Mouse (Mus musculus): ENCODE data around the gene Fam221a. TPM values are rescaled to one million over a fixed set of nuclear protein-coding genes. Genes with fewer than 3 reads are reported as not detected.

The Fam221a gene
- total and polyA plus RNA-seq, 3 experiments, result 0.08 TPM; not detected in 2

- no peaks in the 10 kb centered on the region for H3K79me2 ChIP-seq (ENCODE audit: control insufficient read depth, insufficient read depth, low read length, poor library complexity)
- no peaks in the 10 kb centered on the region for H3K36me3 ChIP-seq (ENCODE audit: control insufficient read depth in 1 of 2, insufficient read depth in 2 of 2, low read length in 2 of 2)
- TF ChIP-seq SIN3A (IDR thresholded peaks at IDR 0.05; ENCODE audit: low read length) (no peak), E2F4 (IDR thresholded peaks at IDR 0.05; ENCODE audit: borderline replicate concordance, low read depth, low read length) (no peak), MAZ (IDR thresholded peaks at IDR 0.05; ENCODE audit: low read depth, low read length) (no peak), ZNF384 (IDR thresholded peaks at IDR 0.05; ENCODE audit: low read depth, low read length) (no peak), POLR2AphosphoS2 (IDR thresholded peaks at IDR 0.05; ENCODE audit: low read length) (no peak), EP300 (IDR thresholded peaks at IDR 0.05; ENCODE audit: low read depth in 1 of 2, low read length in 2 of 2) (no peak), ZKSCAN1 (IDR thresholded peaks at IDR 0.05; ENCODE audit: low read depth, low read length) (no peak), BHLHE40 (IDR thresholded peaks at IDR 0.05; ENCODE audit: borderline replicate concordance, low read depth, low read length) (no peak), SMC3 (IDR thresholded peaks at IDR 0.05; ENCODE audit: low read depth, low read length) (no peak), ZMIZ1 (IDR thresholded peaks at IDR 0.05; ENCODE audit: low read depth, low read length) (no peak), UBTF (IDR thresholded peaks at IDR 0.05; ENCODE audit: borderline replicate concordance, insufficient read depth, low read depth, low read length) (no peak), CTCF (IDR thresholded peaks at IDR 0.05 in 2 of 3, conservative IDR thresholded peaks at IDR 0.05 in 1 of 3; ENCODE audit: control insufficient read depth in 1 of 3, insufficient read depth in 1 of 3, low read depth in 2 of 3, low read length in 3 of 3, poor library complexity in 1 of 3, severe bottlenecking in 1 of 3) (no peak)
Measured at GRCm38 (mm10) chr6:49437306-49437705, 69.8 kb downstream of the Fam221a start.

More at GRCm38 (mm10) chr6:49437306-49437705, 69.8 kb downstream of the Fam221a start:
- no peak for DNase-seq (ENCODE audit: low read depth, low spot score)
- Histone ChIP-seq H3K4me3 (ENCODE audit: control insufficient read depth in 1 of 2, insufficient read depth in 1 of 2, low read depth in 2 of 2, low read length in 2 of 2) (no peak overlapping the region), H3K27me3 (ENCODE audit: control insufficient read depth in 1 of 2, insufficient read depth in 2 of 2, low read length in 2 of 2) (no peaks in the 10 kb centered on the region), H3K27ac (ENCODE audit: control insufficient read depth, low read depth, low read length) (no peak overlapping the region), H3K4me1 (ENCODE audit: control insufficient read depth in 1 of 2, insufficient read depth in 2 of 2, low read length in 2 of 2) (no peaks in the 10 kb centered on the region), H3K9ac (ENCODE audit: control insufficient read depth, low read depth, low read length, poor library complexity, severe bottlenecking) (no peak overlapping the region), H3K9me3 (replicated peaks; ENCODE audit: insufficient read depth, low read length) (no peaks in the 10 kb centered on the region)

Other genes starting within 250 kb of the Fam221a start
- gene Igf2bp3, start 152.8 kb upstream of the Fam221a start, total RNA-seq (2012; rRNA removed), result 0.12 and 0.13 TPM in 2 replicates
- under 1 TPM in 1 of 2 experiments, not detected in 1; 0.29 TPM for gene Igf2bp3, start 152.8 kb upstream of the Fam221a start, polyA plus RNA-seq (2012; ENCODE audit: insufficient read depth in 1 of 2, insufficient read length in 2 of 2, low read depth in 1 of 2, low replicate concordance in 2 of 2, missing spikeins in 1 of 2)
- 108 and 114 TPM in 2 replicates for gene Tra2a, start 103.7 kb upstream of the Fam221a start, total RNA-seq (2012; rRNA removed)
- 10 to 100 TPM in 1 of 2 experiments, not detected in 1; 85.2 TPM for gene Tra2a, start 103.7 kb upstream of the Fam221a start, polyA plus RNA-seq (2012; ENCODE audit: insufficient read depth in 1 of 2, insufficient read length in 2 of 2, low read depth in 1 of 2, low replicate concordance in 2 of 2, missing spikeins in 1 of 2)
- gene Ccdc126, start 48.5 kb upstream of the Fam221a start, total RNA-seq (2012; rRNA removed), result 3.9 and 4.4 TPM in 2 replicates
- 1 to 10 TPM in 1 of 2 experiments, not detected in 1; 3.8 TPM for gene Ccdc126, start 48.5 kb upstream of the Fam221a start, polyA plus RNA-seq (2012; ENCODE audit: insufficient read depth in 1 of 2, insufficient read length in 2 of 2, low read depth in 1 of 2, low replicate concordance in 2 of 2, missing spikeins in 1 of 2)
- not detected in 2 replicates for gene Stk31, start 27.9 kb downstream of the Fam221a start, total RNA-seq (2012; rRNA removed)
- not detected for gene Stk31, start 27.9 kb downstream of the Fam221a start, polyA plus RNA-seq (2012; ENCODE audit: insufficient read depth in 1 of 2, insufficient read length in 2 of 2, low read depth in 1 of 2, low replicate concordance in 2 of 2, missing spikeins in 1 of 2)